Comparison of ENCODE assay signal across 14 mouse cellular contexts in genomic region chr3:83978497-83979410, GRCm38 (mm10).
DNase-seq lines count a peak whose midpoint lies in the region; ATAC-seq and TF ChIP-seq lines count a peak whose summit lies in the region.
"Had no signal": no experiment of that assay in that cellular context is flagged by ENCODE, and none has a peak within 500 bp of the region (broad histone marks: within the 10 kb centered on the region; RNA-seq: fewer than 3 reads in every experiment).

No protein-coding gene starts in this region.

- H3K4me3 ChIP-seq in heart, adult 2 months = no peak overlapping the region
- H3K4me3 ChIP-seq in lung, adult 2 months (replicated peaks; ENCODE audit: extremely low read depth, low read depth, low read length) = no peak overlapping the region
- H3K4me3 ChIP-seq in forebrain, embryonic 16.5 days (replicated peaks; ENCODE audit: low read length) = no peak overlapping the region
- H3K4me3 ChIP-seq in midbrain, embryonic 16.5 days (ENCODE audit: low read depth, low read length) = no peak overlapping the region
- H3K4me3 ChIP-seq: embryonic facial prominence, embryonic 13.5 days; left cerebral cortex, adult 2 months had no signal

- TF ChIP-seq CTCF in heart, adult 2 months (IDR thresholded peaks at IDR 0.05) = no peak
- no peak for TF ChIP-seq CTCF in lung, adult 2 months (IDR thresholded peaks at IDR 0.05; ENCODE audit: insufficient read depth, low read length)

- H3K4me2 ChIP-seq in forebrain, embryonic 16.5 days (ENCODE audit: low read length) = no peak overlapping the region
- no peak overlapping the region for H3K4me2 ChIP-seq in midbrain, embryonic 16.5 days (ENCODE audit: low read length)
- H3K4me2 ChIP-seq: embryonic facial prominence, embryonic 13.5 days had no signal

- ATAC-seq in forebrain, embryonic 16.5 days = peak; percentile 1; the same call in 1 of the 2 replicates
- no peak for ATAC-seq in midbrain, embryonic 16.5 days
- ATAC-seq in CD4-positive, CD25-positive, alpha-beta regulatory T cell, adult 4 months = no peak
- ATAC-seq: lung, postnatal 0 days had no signal

- 0 out of 2 replicates have a peak, but pooled peaks cover 2% of the 10 kb centered on the region for H3K79me2 ChIP-seq in heart, adult 2 months (replicated peaks; ENCODE audit: control insufficient read depth, insufficient read depth, low read length)

- H3K36me3 ChIP-seq in heart, adult 2 months (ENCODE audit: control insufficient read depth, insufficient read depth, low read length) = peaks cover 7% of the 10 kb centered on the region
- H3K36me3 ChIP-seq in forebrain, embryonic 16.5 days (ENCODE audit: control insufficient read depth, insufficient read depth) = no peaks in the 10 kb centered on the region
- H3K36me3 ChIP-seq in midbrain, embryonic 16.5 days (ENCODE audit: control insufficient read depth, insufficient read depth, low read length) = no peaks in the 10 kb centered on the region
- H3K36me3 ChIP-seq: embryonic facial prominence, embryonic 13.5 days had no signal

- no peaks in the 10 kb centered on the region for H3K27me3 ChIP-seq in heart, adult 2 months (ENCODE audit: control insufficient read depth, insufficient read depth, low read length)
- H3K27me3 ChIP-seq in forebrain, embryonic 16.5 days (replicated peaks; ENCODE audit: control insufficient read depth, insufficient read depth, low read length) = no peaks in the 10 kb centered on the region
- H3K27me3 ChIP-seq in midbrain, embryonic 16.5 days (ENCODE audit: control insufficient read depth, insufficient read depth, low read depth, low read length) = no peaks in the 10 kb centered on the region
- H3K27me3 ChIP-seq: embryonic facial prominence, embryonic 13.5 days had no signal

- peak overlapping the region; percentile 76 for H3K27ac ChIP-seq in heart, adult 2 months
- peak overlapping the region; percentile 98 for H3K27ac ChIP-seq in forebrain, embryonic 16.5 days (ENCODE audit: low read length)
- H3K27ac ChIP-seq in midbrain, embryonic 16.5 days (ENCODE audit: low read length) = peak overlapping the region; percentile 20; the same call in 1 of the 2 replicates
- H3K27ac ChIP-seq: embryonic facial prominence, embryonic 13.5 days; kidney, postnatal 0 days; left cerebral cortex, adult 2 months had no signal

- 82% methylated on average over 4 of the region's 4 CpGs for WGBS in heart, adult 2 months
- 80% methylated on average over 4 of the region's 4 CpGs for WGBS in lung, adult 2 months
- WGBS in forebrain, embryonic 16.5 days = 44% methylated on average over 4 of the region's 4 CpGs
- WGBS in midbrain, embryonic 16.5 days = 73% methylated on average over 4 of the region's 4 CpGs

- intact Hi-C loops in heart, adult 2 months (cut with DNase I) = no loop called here

- no peak for DNase-seq in heart, adult 2 months
- no peak for DNase-seq in heart, adult 9 months (ENCODE audit: low spot score in 2 of 2)
- DNase-seq in lung, postnatal 10 days = peak; percentile 16
- DNase-seq in lung, adult 2 months = no peak
- DNase-seq in cerebellum, postnatal 14 days = no peak
- DNase-seq: cerebellum, adult 11-12 months; thymus, postnatal 25 days had no signal

- TF ChIP-seq EP300 in heart, adult 2 months (IDR thresholded peaks at IDR 0.05; ENCODE audit: insufficient read depth, low read depth, low read length) = no peak

- TF ChIP-seq POLR2A in heart, adult 2 months (IDR thresholded peaks at IDR 0.05; ENCODE audit: insufficient read depth, low read depth, low read length) = no peak
- TF ChIP-seq POLR2A in lung, adult 2 months (IDR thresholded peaks at IDR 0.05; ENCODE audit: borderline replicate concordance, extremely low read depth, low read depth, low read length) = no peak

- peaks cover 4% of the 10 kb centered on the region; the same call in 1 of the 2 replicates for H3K4me1 ChIP-seq in heart, adult 2 months (ENCODE audit: control insufficient read depth, insufficient read depth, low read length)
- H3K4me1 ChIP-seq in lung, adult 2 months (ENCODE audit: control insufficient read depth, insufficient read depth, low read length) = peaks cover 5% of the 10 kb centered on the region; the same call in 1 of the 2 replicates
- peaks cover 85% of the 10 kb centered on the region for H3K4me1 ChIP-seq in forebrain, embryonic 16.5 days (replicated peaks; ENCODE audit: control insufficient read depth, insufficient read depth, low read length)
- H3K4me1 ChIP-seq in midbrain, embryonic 16.5 days (ENCODE audit: control insufficient read depth, insufficient read depth, low read length) = peaks cover 41% of the 10 kb centered on the region

- H3K9me3 ChIP-seq in forebrain, embryonic 16.5 days (ENCODE audit: control insufficient read depth, low read length) = no peaks in the 10 kb centered on the region
- H3K9me3 ChIP-seq in midbrain, embryonic 16.5 days (replicated peaks; ENCODE audit: control insufficient read depth, low read length, poor library complexity, severe bottlenecking) = no peaks in the 10 kb centered on the region
- H3K9me3 ChIP-seq: embryonic facial prominence, embryonic 13.5 days had no signal

- no peak overlapping the region for H3K9ac ChIP-seq in heart, adult 2 months (ENCODE audit: low read depth, low read length)
- H3K9ac ChIP-seq in forebrain, embryonic 16.5 days (replicated peaks; ENCODE audit: low read depth, low read length) = no peak overlapping the region
- no peak overlapping the region for H3K9ac ChIP-seq in midbrain, embryonic 16.5 days (ENCODE audit: low read depth, low read length)
- H3K9ac ChIP-seq: embryonic facial prominence, embryonic 13.5 days had no signal

Comparison
In these comparisons a context has a peak if more than half of its experiments do, and no peak if none do; other contexts are left out.
1. H3K27ac ChIP-seq: peak in every context shown above with its lines; median percentile 98 in forebrain, embryonic 16.5 days; 76 in heart, adult 2 months; 20 in midbrain, embryonic 16.5 days.